Mouse (Mus musculus) cerebellum, adult (tissue): ENCODE results near the gene Adh7.

Experiments
- ATAC-seq: cut with Nextera tagmentation; 2 replicates; pipeline ENCODE4 v1.9.2; 2017; ENCODE audit warnings: mild to moderate bottlenecking, moderate library complexity, mixed read lengths; ENCODE audit not compliant: insufficient number of reproducible peaks, low FRiP score, low TSS enrichment

Gene Adh7

DNA sequence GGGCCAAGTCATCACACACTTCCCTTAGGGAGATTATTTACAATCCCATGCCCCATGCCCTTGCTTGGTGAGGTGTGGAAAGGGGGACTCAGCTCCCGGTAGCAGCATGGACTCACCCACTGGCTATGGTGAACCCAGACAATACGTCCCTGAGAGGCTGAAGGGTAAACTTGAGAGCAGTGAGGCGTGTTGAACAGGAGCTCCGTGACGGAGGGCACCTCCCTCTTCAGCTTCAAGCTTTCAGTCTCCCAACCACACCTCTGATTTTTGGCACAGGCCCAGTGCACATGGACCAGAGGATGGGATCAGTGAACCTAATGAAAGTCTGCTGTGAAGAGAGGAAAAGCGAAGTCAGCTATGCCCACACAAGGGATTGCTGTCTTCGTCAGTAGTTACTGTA lies 30.5 kb downstream of the Adh7 start:
- ATAC-seq, result no peak

DNA sequence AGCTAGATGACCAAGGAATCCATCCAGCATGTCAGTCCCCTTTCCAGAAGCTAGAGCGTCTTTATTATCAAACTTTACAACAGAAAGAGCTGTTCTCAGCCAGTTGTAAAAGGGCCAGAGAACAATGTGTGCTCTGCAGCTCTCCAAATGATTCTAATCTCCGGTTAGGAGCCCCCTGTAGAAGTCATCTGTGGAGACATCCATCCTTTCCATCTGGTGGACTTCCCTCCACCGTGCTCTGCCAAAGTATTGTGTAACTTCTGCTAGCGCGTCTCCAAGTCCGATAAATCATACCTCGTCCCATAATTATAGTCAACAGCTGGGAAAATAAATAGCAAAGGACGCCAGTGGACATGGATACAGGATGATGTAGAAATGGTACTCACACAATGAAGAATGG lies 31.2 kb downstream of the Adh7 start:
- ATAC-seq, result no peak

DNA sequence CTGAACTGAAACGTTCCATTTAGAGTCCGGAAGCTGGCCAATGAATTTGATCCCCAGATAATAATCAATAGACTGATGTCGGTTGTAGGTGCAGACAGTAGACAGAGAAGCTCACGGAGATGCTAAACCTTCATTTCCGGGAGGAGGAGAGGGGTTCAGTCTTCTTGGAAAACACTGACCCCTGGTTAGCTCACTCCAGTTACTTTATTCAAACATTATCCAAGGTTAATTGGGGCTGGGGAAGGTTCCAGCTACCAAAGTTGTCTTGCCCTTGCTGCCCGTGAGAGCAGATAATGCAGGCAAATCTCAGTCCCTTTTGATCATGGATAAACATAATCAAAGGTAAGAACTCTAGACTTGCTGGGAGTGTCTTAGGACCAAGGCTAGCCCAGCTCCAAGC lies 33.6 kb downstream of the Adh7 start:
- no peak for ATAC-seq

DNA sequence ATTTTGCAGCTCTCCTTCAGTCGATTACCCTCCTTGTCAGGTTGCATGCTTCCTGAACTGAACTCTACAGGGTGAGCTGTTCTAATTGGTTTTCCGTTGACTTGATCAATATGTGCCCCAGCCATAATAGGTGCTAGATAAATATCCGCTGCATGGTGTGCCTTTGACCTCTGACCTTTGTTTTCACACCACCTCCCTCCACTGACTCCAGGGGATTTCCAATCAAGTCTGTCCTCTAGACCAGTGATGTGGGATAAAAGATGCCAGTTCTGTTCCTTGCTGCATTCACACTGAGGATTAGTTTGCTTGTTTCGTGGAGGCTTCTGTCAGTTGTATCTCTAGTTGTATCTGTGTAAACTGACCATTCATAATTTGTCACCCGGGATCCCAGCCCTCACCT lies 36.6 kb downstream of the Adh7 start:
- no peak for ATAC-seq

DNA sequence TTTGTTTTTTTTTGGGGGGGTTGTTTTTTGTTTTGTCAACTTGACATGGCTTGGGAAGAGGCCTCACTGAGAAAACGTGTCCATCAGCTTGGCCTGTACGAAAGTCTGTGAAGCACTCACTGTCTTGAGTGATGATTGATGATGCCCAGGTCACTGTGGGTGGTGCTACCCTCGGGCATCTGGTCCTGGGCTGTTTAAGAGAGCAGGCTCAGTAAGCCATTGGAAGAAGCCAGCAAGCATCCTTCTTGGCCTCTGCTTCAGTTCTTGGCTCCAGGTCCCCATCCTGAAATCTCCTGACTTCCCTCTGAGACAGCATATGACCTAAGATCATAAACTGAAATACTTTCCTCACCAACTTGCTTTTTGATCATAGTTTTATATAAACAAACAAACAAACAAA lies 37.8 kb downstream of the Adh7 start:
- no peak for ATAC-seq

DNA sequence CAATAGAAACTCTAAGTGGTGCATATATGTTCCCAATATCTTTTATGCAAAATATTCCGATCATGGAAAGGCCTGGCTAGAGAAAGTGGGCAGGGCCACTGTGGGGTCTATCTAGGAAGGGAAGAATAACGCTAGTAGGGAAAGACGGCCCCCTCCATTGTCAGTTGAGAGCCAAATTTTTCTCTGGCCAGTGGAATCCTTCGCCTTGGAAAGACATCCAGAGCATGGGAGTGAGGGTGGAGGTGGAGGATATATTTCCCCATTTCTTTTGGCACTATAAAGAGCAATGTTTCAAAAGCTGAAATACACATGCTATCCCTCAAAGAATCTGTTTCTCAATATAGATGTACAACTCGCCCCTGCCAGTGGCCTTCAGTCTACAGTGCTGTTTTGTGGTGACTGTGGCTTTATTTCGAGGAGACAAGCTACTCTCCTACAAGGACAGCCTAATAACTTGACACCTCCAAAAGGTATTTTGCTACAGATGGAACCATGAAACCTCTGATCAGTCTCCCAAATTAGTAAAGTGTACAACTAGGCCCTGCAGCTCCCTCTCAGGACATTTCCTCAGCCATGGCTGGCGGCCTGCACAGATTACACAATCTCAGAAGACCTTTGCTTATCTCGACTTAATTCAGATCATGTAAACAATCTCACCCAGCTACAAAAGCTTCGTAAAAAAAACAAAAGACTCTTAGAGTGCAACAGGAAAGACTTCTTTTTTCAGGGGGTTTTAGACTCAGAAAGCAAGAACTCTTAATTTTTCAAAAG lies 38.4 kb downstream of the Adh7 start:
- no peak for ATAC-seq

DNA sequence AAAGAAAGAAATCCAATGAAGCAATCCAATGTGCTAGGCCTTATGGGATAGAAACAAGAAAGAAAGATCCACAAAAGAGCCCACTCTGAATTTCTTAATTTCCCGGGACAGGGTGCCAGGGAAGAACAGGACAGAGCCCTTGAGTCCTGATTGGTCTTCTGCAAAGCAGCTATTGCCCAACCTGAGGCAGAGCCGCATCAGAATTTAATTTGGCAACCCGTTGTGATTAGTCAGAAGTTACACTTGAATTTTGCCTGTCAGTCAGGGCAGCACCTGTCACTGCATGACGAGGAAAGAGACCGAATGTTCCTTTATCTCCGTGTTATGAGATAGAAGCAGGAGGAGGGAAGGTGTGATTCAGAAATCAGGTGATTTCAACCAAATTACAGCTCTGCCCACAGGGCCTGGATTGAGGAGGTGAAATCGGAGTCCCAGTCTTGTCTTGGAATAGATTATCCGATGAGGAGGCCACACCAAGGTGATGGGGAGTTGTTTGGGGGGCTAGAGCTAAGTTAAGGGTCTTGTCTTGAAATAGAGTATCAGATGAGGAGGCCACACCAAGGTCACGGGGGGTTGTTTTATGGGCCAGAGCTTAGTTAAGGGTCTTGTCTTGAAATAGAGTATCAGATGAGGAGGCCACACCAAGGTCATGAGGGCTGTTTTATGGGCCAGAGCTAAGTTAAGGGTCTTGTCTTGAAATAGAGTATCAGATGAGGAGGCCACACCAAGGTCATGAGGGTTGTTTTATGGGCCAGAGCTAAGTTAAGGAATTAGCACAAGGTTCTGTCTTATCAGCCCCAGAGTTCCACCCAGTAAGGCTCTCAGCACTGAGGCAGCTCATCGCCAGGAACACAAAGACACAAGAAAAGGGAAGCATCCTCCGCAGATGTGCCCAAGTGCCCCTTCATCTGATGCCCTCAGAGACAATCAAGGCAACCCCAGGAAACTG lies 43.4 kb downstream of the Adh7 start, which contains the start of gene Adh1:
Gene Adh1 (plus strand): TSS at position 271 of the 949 bp plus-strand sequence.
- ATAC-seq, result no peak

DNA sequence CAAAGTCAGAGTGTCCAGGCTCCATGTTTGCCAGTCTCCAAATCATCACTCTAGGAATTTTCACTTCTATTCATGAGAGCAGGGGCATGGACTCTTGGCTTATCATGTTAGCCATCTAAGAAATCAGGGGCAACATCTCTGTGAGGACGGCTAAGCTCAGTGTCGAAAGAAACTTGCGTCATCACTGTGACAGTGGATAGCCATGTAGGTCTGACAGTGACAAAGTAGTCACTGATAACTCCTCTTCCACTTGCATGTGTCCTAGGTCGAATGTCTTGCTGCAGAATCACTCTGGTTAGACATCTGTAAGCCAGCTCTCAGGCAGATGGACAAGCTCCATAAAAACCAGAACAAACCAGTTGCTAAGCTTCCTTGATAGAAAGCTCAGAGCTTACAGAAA lies 45.0 kb downstream of the Adh7 start:
- ATAC-seq, result no peak

DNA sequence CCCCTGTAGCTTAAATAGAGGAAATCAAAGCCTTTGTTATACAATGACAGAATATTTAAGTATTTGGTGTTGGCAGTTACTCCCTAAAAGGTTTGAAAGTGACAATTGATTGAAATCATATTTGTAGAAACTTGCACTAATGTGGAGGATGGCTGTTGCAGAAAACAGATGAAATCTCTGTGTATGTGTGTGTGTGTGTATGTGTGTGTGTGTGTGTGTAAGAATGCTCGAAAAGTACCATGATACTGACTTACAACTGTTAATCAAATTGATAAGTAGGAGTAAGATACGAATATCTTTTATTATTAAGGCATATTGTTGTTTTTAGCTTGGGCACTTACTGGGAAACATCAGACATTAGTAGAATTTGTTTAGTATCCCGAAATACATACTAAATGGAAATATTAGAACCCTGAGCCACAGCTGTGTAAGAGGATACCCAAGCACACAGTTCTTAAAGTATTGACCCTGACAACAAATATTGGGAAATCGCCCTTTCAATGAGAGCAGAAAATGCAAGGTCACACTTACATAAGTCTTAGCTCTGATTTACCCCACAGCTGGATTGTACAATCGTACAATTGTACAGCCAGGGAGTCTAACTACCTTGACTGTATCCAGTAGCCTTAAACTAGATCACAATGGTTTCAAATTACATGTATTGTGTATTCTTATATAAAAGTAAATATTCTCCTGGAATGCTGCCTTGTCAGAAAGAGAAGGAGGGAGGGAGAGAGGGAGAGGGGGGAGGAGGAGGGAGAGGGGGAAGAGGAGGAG lies 45.8 kb downstream of the Adh7 start:
- ATAC-seq, result no peak

DNA sequence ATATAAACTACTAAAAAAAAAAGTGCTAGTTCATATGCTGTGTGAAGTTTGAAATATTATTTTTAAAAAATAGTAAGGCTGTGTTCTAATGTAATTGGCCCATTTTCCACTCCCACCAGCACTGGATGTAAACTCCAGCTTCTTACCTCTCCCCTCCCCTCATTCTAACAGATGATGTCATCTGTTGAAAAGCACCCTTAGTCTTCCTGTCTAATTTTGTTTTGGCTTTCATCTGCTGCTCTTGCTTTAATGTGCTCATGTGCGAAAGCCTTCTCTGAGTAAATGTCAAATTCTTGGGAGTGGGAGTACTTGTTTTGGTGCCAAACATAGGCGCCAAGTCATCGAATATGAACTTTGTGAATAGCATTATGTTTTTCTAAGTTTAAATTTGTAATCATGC lies 47.1 kb downstream of the Adh7 start:
- ATAC-seq, result no peak

DNA sequence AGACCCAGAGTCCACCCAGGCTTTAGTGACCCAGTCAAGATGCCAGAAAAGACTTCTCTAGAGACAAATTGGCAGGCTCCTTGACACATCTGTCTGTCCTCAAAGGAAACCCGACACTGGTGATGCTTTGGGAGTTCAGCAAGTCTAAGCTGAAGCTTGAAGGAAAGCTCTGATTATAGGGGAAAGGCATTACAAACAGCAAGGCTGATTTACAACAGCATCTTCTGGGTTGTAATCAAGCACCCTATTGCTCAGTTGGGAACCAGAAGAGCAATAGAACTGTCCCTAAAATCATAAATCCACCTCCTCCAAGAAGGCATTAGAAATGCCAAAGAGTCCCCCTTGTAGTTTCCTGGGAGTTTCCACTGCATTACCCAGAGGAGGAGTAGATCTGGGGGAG lies 52.9 kb downstream of the Adh7 start:
- no peak for ATAC-seq

DNA sequence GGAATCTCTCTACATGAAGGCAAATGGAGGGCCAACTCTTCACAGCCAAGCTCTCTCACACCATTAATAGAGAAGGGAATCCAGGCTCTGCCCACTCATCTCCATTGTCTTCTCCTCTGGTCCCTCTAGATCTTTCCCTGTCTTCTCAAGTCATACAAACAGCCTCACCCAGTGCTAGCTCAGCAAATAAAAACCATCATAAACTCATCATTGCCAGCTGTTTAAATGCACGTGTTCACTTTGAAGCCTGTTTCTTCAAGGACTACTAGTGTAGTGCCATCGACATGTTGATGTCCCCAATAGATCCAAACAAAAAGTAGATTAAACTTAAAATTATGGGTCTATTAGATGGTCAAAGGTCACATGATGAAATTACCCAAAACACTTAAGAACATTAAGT lies 53.7 kb downstream of the Adh7 start:
- ATAC-seq, result no peak

DNA sequence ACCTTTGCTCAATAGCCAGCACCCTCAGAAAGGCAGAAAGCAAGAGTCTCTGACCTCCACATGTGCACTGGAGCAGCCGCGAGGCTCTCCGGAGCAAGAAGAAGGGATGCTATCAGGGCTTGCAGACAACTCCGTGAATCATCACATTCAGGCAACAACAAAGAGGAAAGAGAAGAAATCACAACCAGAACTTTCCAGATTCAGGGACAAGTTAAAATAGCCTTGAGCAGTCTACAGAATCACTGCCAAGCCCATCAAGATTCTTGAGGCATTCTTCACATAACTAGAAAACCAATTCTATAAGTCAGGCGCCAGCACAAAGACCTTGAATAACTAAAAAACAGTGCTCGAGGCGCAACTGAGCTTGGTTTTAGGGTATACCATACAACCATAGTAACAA lies 55.5 kb downstream of the Adh7 start:
- no peak for ATAC-seq

DNA sequence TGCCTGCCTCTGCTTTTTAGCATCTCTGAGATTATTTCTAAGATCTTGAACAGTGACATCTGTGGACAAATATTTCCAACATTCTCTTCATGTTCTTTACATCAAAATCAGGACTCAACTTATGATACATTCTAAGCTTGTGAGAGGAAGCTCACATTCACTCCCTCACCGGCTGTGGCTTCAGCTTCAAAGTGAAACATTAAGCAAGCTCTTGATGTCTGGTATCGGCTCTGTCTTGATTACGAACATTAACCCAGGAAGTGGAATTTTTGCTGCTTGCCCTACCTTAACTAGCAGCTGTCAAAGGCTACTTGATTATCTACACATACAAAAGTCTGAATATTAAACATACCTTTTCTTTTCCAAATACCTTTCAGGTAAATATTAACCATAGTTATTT lies 57.5 kb downstream of the Adh7 start:
- ATAC-seq, result no peak

DNA sequence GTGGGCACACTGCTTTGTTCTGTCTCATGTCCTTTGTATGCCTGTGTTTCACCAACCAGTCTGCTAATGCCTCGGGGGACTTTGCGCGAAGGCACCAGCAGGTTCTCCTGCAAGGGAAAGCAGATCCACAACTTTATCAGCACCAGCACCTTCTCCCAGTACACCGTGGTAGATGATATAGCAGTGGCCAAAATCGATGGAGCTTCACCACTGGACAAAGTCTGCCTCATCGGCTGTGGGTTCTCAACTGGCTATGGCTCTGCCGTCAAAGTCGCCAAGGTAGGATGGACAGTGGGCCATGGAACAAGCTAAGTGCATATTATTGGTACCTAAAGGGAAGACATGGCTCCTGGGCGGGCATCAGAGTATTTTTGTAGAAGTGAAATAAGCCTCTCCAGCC lies 65.0 kb downstream of the Adh7 start:
- no peak for ATAC-seq
